Mouse (Mus musculus) erythroblast, embryonic 14.5 days (primary cell): Measurements from ENCODE around the gene Aqp1.

Experiments used
- GATA1 ChIP-seq: IDR thresholded peaks from 2 replicates; pipeline ENCODE4 v1.6.1; 2012; ENCODE audit warnings: low read length, inconsistent platforms, mixed read lengths
- TAL1 ChIP-seq: IDR thresholded peaks from 3 replicates; pipeline ENCODE4 v1.6.1; 2012; ENCODE audit warnings: low read length, inconsistent platforms, mixed read lengths

DNA sequence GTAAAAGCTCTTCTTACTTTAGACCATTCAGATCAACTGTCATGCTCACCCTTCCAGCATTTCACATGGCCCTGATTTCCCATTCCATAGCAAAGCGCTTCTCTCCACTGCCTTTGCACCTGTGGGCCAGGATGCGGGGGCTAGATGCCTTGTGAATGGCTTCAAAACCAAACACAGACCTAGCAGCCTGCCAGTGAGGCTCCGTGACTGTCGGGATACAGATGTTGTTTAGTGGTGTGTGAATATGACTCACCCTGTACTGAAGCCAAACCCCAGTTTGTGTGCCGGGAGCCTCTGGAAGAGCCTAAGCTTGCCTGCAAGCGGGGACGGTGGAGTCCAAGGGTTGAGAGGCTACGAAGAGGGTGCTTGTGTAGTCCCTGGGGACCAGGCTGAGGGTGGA is 21.6 kb upstream of the Aqp1 start:
- no peak for TF ChIP-seq TAL1
- TF ChIP-seq GATA1, result no peak
